Mouse (Mus musculus): Measurements from ENCODE around the gene Tlx2.

GRCm38 (mm10) chr6:83111510-83112136, 41.5 kb upstream of the Tlx2 start:
- TF ChIP-seq USF1 (IDR thresholded peaks at IDR 0.05; ENCODE audit: low read depth) (no peak), CTCF (IDR thresholded peaks at IDR 0.05; ENCODE audit: control insufficient read depth, insufficient read depth, insufficient read length) (no peak), CEBPB (IDR thresholded peaks at IDR 0.05; ENCODE audit: low read depth) (no peak), MAX (IDR thresholded peaks at IDR 0.05) (no peak), FOSL1 (IDR thresholded peaks at IDR 0.05; ENCODE audit: insufficient read depth, low read length, poor library complexity, severe bottlenecking) (no peak), MYOG (IDR thresholded peaks at IDR 0.05; ENCODE audit: control insufficient read depth, extremely low read depth, insufficient read length) (no peak), MYOD1 (IDR thresholded peaks at IDR 0.05; ENCODE audit: control insufficient read depth, insufficient read length, low read depth) (no peak)

Data from C2C12 (cell line).